Mouse (Mus musculus) lung, adult 2 months (tissue): ENCODE data around the gene Afap1l2.

Experiments
- CTCF ChIP-seq: fragments of 200-500 bp; IDR thresholded peaks from 2 replicates; pipeline ENCODE4 v1.5.1; 2011; ENCODE audit warnings: mild to moderate bottlenecking, low read length, control low read depth; ENCODE audit not compliant: insufficient read depth
- POLR2A ChIP-seq: fragments of 200-500 bp; IDR thresholded peaks from 2 replicates; pipeline ENCODE4 v1.6.1; 2011; ENCODE audit warnings: low read depth, mild to moderate bottlenecking, control low read depth, low read length, borderline replicate concordance; ENCODE audit errors: extremely low read depth

- TF ChIP-seq CTCF, result no peak
- no peak for TF ChIP-seq POLR2A
Measured at GRCm38 (mm10) chr19:57055215-57056120, 47.4 kb upstream of the Afap1l2 start.
